Mouse (Mus musculus): ENCODE data around the gene Olfr611. TPM values are rescaled to one million over a fixed set of nuclear protein-coding genes. Genes with fewer than 3 reads are reported as not detected.
"Not testable (repeated sequence)": the region's sequence is repeated elsewhere in the genome, so short reads cannot be mapped to it uniquely, and the experiment has no call there.

Olfr611 gene
- total RNA-seq (2021), result not detected
- long read RNA-seq, result 0 reads

- DNase-seq (ENCODE audit: low spot score in 2 of 2), result not testable (repeated sequence)
These were observed at the start of gene Olfr611 for GRCm38 (mm10) chr7:103520746-103521145. Gene Olfr611 (minus strand): TSS chr7:103520846.

DNA sequence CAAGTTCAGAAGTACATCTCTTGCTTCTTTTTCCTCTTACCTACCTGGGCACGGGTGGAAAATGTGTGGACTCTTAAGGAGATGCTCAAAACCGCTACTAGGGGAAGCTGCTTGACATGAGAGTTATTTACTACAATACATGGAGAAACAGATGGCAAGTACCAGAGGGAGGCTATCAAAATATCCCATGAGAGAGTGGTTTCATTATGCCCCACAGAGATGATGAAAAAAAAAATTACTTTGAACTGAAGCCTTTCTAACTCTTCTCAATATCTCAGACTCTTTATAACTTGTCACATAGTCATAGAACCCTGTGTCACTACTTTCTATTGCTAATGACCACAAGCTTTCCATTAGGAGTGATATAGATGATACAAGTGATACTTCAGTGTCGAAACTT lies 48.4 kb upstream of the Olfr611 start, which contains the start of gene Olfr616:
Olfr616 (minus strand) TSS at position 101 of the 400 bp plus-strand sequence.
- no peak for DNase-seq (ENCODE audit: low spot score in 2 of 2)

DNA sequence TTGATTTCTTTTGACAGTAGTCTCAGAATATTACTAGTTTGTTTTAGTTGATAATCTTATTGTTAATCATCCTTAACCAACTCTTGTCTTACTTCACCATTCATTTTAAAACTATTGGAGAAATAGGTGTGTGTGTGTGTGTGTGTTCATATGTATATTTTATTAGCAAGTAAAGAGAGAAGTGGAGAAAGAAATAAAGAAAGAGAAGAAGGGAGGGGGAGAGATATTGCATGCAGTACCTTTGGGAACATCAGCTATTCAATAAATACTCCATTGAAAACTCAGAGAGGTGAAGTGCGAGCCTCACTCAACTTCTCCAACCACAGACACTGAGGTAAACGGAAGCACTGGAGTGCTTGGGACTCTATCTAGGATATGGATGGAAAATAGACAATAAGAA lies 35.1 kb upstream of the Olfr611 start, which contains the start of gene Olfr615:
Olfr615 (plus strand) TSS at position 301 of the 400 bp plus-strand sequence.
- DNase-seq (ENCODE audit: low spot score in 2 of 2), result no peak

- DNase-seq (ENCODE audit: low spot score in 2 of 2), result no peak
These were observed 27.1 kb upstream of the Olfr611 start, which contains the start of gene Olfr613 for GRCm38 (mm10) chr7:103547774-103548173. Gene Olfr613 (plus strand): TSS chr7:103548074.

DNA sequence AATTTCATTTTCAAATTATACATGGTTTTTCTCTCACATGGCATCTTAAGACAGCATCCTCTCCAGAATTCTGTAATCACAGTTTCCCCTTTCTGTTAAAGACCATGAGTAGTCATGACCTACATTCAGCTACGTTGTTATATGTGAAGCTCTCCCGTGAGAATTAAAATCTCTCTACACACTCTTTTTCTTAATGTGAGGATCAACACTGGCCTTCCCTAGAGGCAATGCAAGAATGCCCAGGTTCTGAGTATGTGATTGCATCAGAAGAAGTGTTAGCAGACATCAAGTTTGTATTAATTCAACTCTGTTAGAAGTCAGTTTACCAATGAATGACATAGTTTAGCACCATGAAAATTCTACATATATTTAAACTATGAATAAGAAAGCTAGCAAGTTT lies 22.0 kb upstream of the Olfr611 start, which contains the start of gene Olfr612:
Olfr612 (minus strand) TSS at position 101 of the 400 bp plus-strand sequence.
- not testable (repeated sequence) for DNase-seq (ENCODE audit: low spot score in 2 of 2)

- DNase-seq (ENCODE audit: low spot score in 2 of 2), result no peak
These were observed 8.6 kb downstream of the Olfr611 start, which contains the start of gene Olfr610 for GRCm38 (mm10) chr7:103512022-103512421. Gene Olfr610 (minus strand): TSS chr7:103512122.

DNA sequence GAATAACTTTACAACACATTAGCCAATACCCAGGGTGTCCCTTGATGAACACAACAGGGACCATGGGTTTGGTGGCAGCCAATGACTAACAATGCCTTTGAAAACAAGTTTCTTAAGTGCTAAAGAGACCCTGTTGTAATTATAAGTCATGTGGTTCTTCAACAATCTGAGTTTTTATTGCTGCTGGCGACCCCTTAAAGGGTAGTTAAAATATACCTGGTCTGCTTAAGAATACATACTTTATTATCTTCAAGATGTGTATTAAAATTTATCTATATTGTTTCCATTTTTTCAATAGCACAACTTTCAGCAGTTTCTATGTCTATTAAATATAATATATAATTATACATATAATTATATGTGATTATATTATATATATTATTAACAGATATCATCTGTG lies 22.7 kb downstream of the Olfr611 start, which contains the start of gene Olfr609:
Olfr609 (minus strand) TSS at position 101 of the 400 bp plus-strand sequence.
- no peak for DNase-seq (ENCODE audit: low spot score in 2 of 2)

DNA sequence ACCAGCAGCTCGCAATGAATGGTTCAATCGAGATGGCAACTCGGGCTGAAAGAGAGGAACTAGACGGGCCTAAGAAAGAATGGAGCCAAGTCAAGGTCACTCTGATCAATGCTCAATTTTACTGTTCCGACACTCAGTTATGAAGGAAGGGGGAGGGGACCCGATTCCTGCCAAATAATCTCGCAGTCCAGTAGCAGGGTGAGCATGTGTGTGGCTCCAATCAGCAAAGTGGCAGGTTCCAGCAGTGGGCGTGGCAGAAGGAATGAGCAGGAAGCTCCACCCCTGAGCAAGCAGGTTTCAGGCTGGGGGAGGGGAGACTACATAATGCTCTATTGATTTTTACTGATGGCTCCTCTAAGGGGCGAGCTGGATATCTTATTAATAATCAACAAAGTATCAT lies 43.5 kb downstream of the Olfr611 start:
- not testable (repeated sequence) for DNase-seq (ENCODE audit: low spot score in 2 of 2)

- no peak for DNase-seq (ENCODE audit: low spot score in 2 of 2)
These were observed 51.1 kb downstream of the Olfr611 start, which contains the start of gene Olfr608 for GRCm38 (mm10) chr7:103469577-103469976. Gene Olfr608 (plus strand): TSS chr7:103469877.

Other genes starting within 250 kb of the Olfr611 start
- not detected for gene Olfr596, start 215.2 kb downstream of the Olfr611 start, total RNA-seq (2021)
- not detected for gene Olfr597, start 204.5 kb downstream of the Olfr611 start, total RNA-seq (2021)
- not detected for gene Olfr598, start 197.3 kb downstream of the Olfr611 start, total RNA-seq (2021)
- not detected for gene Olfr599, start 184.9 kb downstream of the Olfr611 start, total RNA-seq (2021)
- not detected for gene Olfr600, start 171.2 kb downstream of the Olfr611 start, total RNA-seq (2021)
- gene Olfr601, start 158.2 kb downstream of the Olfr611 start, total RNA-seq (2021), result not detected
- not detected for gene Olfr603, start 134.7 kb downstream of the Olfr611 start, total RNA-seq (2021)
- not detected for gene Usp17lc, start 105.8 kb downstream of the Olfr611 start, total RNA-seq (2021)
- gene Olfr605, start 75.4 kb downstream of the Olfr611 start, total RNA-seq (2021), result not detected
- gene Olfr606, start 71.8 kb downstream of the Olfr611 start, total RNA-seq (2021), result not detected
- not detected for gene Olfr607, start 56.7 kb downstream of the Olfr611 start, total RNA-seq (2021)
- not detected for gene Olfr608, start 51.0 kb downstream of the Olfr611 start, total RNA-seq (2021)
- gene Olfr609, start 22.8 kb downstream of the Olfr611 start, total RNA-seq (2021), result not detected
- gene Olfr610, start 8.7 kb downstream of the Olfr611 start, total RNA-seq (2021), result not detected
- not detected for gene Olfr612, start 21.9 kb upstream of the Olfr611 start, total RNA-seq (2021)
- gene Olfr613, start 27.2 kb upstream of the Olfr611 start, total RNA-seq (2021), result not detected
- not detected for gene Olfr615, start 35.2 kb upstream of the Olfr611 start, total RNA-seq (2021)
- not detected for gene Olfr616, start 48.3 kb upstream of the Olfr611 start, total RNA-seq (2021)
- gene Olfr617, start 52.2 kb upstream of the Olfr611 start, total RNA-seq (2021), result not detected
- gene Olfr618, start 69.3 kb upstream of the Olfr611 start, total RNA-seq (2021), result not detected
- gene Olfr619, start 79.7 kb upstream of the Olfr611 start, total RNA-seq (2021), result not detected
- not detected for gene Olfr620, start 91.7 kb upstream of the Olfr611 start, total RNA-seq (2021)
- not detected for gene Olfr622, start 121.9 kb upstream of the Olfr611 start, total RNA-seq (2021)
- gene Olfr623, start 142.9 kb upstream of the Olfr611 start, total RNA-seq (2021), result not detected
- gene Olfr624, start 150.3 kb upstream of the Olfr611 start, total RNA-seq (2021), result under 1 TPM in 1 of 2 experiments, not detected in 1; 0.21 TPM
- gene Olfr625-ps1, start 161.9 kb upstream of the Olfr611 start, total RNA-seq (2021), result not detected
- gene Olfr243, start 193.8 kb upstream of the Olfr611 start, total RNA-seq (2021), result not detected
- not detected for gene Olfr628, start 209.5 kb upstream of the Olfr611 start, total RNA-seq (2021)
- not detected for gene Olfr629, start 224.1 kb upstream of the Olfr611 start, total RNA-seq (2021)
- not detected for gene Olfr630, start 236.5 kb upstream of the Olfr611 start, total RNA-seq (2021)

Data from layer of hippocampus, postnatal 10 days (tissue).